Mouse (Mus musculus): ENCODE results near the gene Prkag3.
A peak's percentile ranks its signal among the peaks of the same experiment; 100 is the strongest.

The Prkag3 gene

DNA sequence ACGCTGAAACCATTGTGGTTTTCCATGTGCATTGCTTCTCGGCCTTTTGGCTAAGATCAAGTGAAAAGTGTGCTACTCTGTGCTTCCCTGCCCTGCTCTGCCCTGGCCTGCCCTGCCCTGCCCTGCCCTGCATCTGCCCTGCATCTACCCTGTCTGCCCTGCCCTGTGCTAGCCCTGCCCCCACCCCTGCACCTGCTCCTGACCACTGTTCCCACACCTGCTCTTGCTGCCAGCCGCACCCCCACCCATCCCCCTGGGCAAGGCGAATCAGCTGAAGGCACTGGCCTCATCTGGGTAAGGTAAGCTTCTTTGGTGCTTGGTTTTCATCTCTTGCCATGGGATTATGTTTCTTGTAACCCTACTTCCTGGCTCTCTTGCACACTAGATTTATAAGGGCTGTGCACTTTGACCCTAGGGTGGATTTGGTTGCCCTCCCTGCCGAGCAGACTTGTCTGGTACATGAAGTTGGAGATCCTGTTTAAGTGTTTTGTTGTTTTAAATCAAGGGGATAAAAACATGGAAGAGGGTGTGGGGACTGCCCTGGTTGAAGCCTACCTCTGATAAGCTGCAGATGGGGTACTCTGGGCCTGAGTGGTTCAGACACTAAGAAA is 5.3 kb upstream of the Prkag3 start:
- DNase-seq: peak; percentile 49 to 66

DNA sequence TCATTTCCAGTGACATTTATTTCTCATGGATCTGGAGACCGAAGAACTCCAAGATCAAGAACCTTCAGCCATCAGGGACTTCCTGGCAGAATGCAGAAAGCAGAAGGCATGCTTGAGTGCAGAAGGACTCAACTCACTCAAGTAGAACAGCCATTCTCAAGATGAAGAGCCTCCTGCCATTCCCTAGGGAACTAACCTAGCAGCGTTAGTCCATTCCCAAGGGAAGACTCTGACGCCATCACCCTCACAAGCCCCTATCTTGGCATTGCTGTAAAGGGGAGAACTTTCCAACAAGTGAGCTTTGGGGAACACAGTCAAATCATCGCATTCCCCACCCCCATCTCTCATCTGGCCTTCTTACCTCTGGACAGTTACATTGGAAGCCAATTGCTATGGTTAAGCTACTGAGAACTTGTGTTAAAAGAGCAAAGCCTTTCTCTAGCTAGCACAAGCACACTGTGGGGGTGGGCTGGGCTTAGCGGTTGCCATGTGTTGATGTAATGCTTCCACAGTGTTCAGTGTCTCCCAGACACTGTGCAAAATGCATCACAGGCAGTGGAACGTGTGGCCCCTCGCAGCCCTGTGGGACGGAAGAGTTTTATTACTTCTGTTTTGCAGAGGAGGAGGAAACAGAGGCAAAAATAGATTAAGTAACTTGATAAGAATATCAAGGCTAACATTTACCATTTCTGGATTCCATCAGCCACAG is 4.4 kb upstream of the Prkag3 start:
- no peak for DNase-seq

DNA sequence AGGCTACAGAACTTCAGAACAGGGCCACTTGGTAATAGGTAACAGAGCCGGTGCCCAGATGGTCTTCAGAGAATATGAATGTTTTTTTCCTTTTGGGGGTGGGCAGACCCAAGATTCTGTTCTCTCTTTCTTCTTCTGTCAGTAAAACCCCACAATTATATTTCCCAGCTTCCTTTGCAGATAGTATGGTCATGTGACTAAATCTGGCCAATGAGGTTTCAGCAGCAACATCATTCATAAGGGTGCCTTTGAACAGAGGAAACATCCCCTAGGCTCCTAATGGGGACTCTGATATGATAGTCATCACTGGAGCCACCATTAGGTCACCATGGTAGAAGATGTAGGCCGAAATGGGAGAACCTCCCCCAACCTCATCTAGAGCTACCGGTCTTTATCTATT is 3.8 kb upstream of the Prkag3 start:
- DNase-seq: no peak

DNA sequence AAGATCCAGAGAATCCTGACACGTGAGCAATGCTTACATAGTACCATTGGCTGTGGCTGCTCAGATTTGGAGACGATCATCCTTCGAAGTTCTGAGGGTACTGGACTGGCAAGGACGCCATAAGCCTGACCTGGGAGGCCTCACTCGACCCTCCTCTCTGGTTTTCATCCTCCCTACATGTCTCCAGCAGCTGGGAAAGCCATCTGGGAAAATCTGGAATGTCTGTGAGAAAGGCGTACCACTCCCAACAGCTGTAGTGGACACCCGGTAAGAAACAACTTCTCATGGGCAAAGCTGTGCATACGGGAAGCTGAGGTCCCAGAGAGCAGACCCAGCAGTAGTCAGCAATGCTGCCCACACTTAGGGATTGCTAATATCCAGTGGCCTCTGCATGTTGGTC is 3.1 kb upstream of the Prkag3 start:
- DNase-seq: no peak

DNA sequence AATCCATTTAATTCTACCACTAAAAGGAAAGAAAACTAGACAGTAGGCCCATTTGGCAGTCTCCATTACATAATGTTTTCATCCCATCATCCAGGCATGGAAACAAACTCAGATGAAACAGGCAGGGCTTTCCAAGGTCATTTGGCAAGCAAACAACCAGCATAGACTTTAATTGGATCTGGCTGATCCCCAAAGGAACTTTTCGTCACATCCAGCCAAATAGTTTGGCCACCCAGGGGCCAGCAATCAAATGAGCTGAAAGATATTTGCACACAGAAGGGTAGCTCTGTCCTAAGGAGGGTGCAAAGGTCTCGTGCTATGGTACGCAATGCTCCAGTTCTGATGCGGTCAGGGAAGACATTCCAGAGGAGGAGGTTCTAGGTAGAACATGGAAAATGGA is 1.7 kb upstream of the Prkag3 start:
- DNase-seq: peak; percentile 78 to 93

DNA sequence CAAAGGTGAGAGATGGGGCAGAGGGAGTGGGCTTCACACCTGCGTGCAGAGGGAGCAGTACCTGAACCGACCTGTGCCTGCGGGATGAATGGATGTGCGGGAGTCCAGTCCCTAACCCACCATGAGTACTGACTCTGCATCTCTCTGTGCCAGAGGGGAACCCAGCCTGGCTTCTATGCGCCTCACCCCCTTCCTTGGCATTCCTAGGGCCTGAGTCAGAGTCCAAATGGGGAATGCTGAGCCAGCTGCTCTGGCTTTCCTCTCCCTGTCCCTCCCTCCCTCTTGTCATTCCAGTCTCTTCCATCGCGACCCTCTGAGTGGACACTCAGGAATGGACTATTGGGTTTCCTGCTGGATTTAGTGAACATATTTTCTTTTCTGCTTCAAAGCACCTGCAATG is 280 bp upstream of the Prkag3 start:
- peak; percentile 77 to 89 for DNase-seq

DNA sequence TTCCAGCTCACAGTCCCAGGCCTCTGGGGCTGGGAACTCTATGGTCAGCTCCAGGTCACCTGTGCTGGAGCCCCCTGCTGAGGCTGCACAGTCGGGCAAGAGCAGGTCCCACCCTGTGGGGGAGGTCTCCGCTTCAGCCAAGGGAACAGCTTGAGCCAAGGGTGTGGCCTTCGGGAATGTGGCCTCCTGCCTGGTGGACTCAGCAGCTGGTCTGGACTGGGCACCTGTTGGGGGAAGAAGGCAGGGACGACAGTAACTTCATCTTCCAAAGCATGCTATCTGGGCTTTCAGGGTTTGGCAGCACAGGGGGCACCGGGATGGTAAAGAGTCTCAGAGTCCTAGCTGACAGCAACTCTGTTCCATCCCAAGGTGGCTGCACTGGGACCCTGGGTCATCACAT is 1.7 kb downstream of the Prkag3 start:
- DNase-seq: no peak

DNA sequence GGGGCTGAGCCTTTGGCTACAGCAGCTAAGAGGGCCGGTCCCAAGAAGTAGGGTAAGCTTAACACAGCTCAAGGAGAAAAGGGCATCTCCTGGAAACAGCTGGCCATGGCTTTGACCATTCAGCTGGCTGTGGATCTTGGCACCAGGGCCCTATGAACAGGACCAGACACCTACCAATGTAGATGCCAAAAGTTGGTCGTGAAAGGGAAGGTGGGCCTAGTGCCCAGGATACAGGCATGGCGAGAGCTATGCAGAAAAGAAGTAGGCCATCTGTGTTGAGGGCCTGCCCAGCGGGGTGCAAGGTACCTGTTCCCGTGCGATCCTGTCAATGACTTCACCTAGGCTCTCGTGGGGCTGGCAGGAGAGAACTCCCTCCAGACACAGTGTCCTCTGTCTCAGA is 8.2 kb downstream of the Prkag3 start:
- DNase-seq: no peak

DNA sequence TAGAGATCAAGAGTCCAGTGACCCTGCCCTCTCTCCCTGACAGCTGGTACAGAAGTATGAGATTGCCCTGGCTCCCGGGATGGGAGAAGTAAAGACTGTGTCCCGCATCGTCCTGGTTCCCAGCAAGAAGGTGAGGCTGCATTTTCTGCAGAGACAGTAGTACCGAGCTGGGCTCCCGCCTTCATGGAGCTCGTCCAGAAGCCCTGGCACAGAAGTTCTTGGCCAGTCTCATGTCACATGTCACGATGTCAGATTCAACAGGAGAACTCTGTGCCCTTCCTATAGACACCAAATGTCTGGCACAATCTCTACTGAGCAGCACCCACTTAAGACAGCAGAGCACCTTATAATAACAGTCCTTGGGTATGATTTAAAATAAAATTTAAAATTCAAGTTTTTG is 11.5 kb downstream of the Prkag3 start:
- no peak for DNase-seq

DNA sequence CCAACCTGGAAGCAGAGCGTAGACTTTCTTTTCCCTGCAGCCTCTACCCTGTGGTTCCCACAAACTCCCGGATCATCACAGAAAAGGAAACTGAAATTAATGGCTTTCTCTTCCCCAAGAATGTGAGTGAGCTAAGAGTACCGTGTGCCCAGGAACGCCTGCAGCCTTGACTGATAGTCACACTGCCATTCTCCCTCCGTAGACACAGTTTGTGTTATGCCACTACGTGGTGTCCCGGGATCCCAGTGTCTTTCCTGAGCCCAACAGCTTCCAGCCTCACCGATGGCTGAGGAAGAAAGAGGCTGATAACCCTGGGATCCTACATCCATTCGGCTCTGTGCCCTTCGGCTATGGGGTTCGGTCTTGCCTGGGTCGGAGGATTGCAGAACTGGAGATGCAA is 12.0 kb downstream of the Prkag3 start:
- DNase-seq: no peak

DNA sequence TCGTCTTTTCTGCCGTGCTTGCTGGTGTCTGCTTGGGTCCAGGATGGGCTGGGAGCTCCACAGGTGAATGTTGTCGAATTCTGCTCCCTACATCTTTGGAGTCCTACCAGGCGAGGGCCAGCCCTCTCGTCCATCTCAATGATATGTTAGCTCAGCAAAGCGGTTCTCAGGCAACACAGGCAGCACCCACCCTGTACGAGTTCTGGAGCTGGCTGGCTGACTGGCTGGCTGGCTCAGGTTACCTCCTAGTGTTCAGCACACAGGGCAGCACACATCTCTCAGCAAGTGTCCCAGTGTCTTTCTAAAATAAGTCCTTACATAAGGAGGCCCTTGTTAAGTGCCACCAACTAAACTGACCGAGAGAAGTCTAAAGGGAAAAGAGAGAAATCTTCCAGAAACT is 20.6 kb downstream of the Prkag3 start:
- no peak for DNase-seq

DNA sequence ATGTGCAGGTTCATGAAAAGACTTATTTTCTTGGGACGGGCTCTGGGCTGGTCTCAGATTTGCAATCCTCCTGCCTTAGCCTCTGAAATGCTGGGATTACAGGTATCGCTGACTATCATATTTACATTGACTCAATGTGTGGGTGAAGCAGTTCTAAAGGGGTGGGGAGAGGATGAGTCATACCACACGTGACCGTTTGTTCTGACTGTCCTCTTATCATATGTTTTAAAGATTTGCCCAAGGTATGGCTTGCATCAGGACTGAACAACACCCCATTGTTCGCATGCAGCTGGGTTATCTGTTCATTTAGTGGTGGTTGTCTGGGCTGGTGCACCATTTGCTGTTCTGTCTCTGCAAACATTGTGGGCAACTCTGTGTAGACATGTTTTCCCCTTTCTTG is 22.3 kb downstream of the Prkag3 start:
- no peak for DNase-seq

DNA sequence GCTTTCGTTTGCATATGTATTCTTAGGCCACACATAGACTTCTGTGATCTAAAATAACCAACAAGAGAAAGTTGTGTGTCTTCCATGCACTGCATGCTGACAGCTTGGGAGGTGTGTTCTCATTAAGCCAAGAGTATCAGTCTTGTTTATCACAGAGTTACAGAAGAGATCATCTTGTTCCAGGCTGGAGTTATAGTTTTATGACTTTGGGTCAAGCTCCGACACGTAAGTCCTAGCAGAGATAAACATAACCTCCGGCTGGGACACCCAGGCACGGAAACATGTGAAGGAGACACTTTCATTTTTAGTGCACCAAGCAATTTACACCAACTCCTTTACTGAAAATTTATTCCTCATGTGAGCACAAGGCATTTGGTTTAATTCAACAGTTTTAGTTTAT is 22.9 kb downstream of the Prkag3 start:
- peak in 1 of 2 experiments; percentile 41 for DNase-seq

DNA sequence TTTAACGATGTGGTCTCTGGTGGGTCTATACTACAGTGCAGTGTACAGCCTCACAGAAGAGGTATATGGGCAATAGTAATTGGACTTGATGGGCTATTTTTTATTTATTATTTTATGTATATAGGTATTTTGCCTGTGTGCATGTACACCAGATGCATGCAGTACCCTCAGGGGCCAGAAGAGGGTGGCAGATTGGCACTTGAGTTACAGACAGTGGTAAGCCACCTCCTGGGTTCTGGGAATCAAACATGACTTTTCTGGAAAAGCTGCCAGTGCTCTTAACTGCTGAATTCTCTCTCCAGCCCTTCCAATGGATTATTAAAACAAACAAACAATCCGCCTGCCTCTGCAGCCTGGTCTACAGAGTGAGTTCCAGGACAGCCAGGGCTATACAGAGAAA is 25.3 kb downstream of the Prkag3 start:
- peak; percentile 33 to 74 for DNase-seq

DNA sequence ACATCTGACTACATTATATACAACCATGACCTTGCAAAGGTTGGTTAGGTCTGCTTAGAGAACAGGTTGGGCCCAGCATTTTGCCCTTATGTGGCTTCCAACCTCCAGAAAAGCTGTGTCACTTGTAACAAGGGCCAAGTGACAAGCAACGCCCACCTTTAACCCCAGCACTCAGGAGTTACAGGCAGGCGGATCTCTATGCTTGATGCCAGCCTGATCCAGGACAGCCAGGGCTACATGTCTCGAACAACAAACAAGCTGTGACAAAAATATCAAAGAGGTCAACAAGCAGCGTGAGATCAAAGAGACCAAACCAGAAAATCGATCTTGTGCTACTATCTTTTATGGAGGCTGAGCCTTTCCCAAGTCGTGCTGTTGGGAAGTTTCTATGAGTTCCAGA is 27.4 kb downstream of the Prkag3 start:
- no peak for DNase-seq

DNA sequence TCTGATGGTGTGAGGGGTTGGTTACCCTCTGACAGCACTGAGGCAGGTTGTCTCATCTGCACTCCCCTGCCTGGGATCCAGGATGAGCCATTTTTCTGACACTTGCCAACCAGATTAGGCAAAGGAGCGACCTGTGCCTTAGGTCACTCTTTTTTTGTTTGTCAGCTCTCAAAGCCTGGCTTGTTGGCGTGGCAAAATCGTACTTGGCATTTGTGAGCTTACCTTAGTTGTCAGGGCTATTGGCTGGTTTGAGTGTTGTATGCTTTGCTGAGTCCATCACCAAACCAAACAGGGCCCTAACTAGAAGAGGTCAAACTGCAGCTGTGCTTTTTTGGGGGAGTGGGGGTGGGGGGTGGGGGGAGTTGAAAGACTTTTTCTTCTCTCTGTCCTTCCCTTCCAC is 29.7 kb downstream of the Prkag3 start:
- DNase-seq: no peak

DNA sequence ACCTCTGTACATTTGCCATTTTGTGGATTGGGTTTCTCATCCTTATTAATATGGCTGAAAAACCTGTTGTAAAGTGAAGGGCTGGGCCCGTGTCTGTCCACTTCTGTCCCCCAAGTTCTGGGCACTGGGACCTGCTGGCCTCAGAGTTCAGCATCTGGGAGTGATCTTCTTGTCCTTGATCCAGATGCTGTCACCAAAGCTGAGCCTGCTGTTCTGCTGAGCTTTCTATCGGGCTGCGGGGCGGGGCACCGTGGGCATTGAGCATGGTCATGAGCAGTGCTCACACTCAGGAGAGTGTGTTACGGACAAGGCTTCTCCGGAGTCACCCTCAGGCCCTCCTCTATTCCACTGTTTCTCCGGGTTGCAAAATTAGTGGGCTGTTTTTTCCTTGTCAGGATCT is 30.9 kb downstream of the Prkag3 start:
- no peak for DNase-seq

DNA sequence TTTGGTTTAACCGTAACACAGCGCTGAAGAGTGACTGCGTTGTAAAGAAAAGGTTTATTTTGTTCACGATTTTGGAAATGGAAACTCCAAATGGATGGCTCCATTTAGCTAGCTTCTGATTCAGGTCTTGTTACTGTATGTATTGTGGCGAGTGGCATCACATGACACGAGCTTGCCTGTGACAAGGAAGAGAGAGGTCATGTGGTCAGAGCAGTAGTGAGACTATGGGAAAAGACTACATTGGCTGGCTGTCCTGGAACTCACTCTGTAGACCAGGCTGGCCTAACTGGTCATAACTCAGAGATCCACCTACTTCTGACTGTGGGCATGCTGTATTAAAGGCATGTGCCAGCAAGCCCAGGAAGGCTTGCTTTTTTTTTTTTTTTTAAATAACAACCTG is 33.1 kb downstream of the Prkag3 start:
- no peak for DNase-seq

DNA sequence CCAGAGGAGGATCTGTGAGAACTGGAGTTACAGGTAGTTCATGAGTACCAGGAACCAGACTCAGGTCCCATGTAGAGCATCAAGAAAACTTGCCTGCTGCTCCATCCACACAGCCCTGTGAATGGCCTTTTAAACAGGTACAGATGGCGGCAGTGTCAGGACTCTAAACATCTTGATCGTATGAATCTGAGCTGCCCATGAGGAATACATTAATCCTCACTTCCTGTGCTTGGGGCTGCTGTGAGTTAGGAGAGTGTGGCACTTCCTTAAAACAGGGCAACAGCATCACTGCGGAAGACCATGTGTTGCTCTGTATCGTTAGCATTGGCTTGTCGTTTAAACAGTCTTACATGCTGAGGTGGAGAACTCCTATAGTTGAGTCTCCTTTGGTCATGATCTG is 33.6 kb downstream of the Prkag3 start:
- no peak for DNase-seq

DNA sequence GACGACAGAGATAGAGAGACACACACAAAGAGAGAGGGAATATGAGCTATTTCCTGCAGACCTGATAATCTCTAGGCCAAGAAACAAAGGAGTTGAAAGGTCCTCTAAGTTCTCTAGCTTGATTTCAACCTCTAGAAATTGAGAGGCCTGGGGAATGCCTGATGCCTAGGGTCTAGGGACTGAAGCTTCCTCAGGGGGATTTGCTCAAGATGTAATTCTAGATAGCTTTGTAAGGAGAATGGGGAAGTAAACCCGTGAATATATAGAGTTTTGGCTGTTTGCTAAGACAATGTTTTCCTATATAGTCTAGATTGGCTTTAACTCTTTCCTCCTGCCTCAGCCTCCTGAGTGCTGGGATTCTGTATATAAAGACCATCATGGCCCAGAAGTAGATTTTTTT is 34.1 kb downstream of the Prkag3 start:
- no peak for DNase-seq

DNA sequence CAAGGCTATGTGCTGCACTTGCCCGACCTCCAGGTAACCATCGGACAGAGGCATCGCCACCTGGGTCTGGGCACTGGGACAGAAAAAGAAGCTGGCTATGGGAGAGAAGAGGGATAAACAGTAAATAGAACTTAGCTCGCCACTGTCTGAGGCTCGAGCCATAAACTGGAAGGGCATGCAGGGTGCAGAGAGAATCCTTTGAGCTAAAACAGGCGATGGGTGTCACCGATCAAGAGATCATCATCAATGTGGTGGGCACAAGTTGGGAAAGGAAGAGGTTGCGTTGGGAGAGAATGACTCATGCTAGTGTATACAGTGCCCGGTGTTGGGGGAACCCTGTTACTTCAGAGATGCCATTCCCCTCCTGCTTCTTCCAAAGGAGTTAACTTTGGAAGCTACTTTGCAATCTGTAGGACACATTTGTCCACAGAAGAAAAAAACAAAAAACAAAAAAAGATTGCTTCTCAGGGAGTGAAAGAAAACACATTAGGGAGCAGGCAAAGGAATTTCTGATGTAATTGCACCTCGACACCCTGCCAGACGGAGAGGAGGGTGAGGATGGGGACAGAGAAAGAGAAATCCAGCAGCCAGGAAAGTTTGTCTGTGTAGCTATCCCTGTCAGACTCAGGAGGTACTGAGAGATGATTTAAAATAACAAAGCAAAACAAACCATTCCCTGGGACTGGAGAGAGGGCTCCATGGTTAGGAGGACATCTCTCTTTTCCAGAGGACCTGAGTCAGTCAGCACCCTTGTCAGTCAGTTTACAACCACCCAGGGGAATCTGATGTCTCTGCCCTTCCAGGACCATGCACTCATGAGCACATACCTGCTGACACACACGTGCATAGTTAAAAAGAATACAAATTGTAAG is 34.9 kb downstream of the Prkag3 start:
- DNase-seq: no peak

DNA sequence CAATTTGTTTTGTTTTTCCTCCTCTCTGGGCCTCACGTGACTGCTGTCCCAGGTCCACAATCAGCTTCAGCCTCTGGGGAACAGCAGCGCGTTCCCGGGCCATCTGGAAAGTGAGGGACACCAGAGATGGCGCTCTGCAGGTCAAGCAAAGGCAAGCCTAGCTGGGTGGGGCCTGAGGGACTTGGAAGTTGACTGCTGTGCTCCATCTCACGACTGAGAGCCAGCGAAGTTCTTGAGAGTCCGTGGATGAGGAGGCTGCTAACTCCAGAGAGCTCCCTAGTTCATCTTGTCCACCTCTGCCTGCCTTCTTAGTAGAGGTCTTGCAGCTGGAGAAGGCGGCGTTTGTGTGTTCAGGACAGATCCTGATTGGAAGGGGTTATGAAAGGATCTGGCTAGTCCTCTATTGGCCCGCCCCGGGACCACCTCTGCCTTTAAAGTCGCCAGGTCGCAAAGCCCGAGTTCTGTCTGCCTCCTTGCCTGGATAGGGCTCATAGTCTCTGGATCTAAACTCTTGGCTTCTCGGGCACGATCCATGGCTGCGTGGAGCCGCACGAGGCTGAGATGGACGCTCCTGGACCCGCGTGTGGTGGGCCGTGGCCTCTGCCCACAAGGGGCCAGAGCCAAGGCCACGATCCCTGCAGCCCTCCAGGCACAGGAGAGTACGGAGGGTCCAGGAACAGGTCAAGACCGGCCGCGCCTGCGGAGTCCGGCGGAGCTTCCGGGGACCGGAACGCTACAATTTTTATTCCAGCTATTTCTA is 35.7 kb downstream of the Prkag3 start, which contains the start of gene Cyp27a1:
TSS of gene Cyp27a1 (plus strand) at position 476 of the 760 bp plus-strand sequence.
- peak; percentile 84 to 85 for DNase-seq

DNA sequence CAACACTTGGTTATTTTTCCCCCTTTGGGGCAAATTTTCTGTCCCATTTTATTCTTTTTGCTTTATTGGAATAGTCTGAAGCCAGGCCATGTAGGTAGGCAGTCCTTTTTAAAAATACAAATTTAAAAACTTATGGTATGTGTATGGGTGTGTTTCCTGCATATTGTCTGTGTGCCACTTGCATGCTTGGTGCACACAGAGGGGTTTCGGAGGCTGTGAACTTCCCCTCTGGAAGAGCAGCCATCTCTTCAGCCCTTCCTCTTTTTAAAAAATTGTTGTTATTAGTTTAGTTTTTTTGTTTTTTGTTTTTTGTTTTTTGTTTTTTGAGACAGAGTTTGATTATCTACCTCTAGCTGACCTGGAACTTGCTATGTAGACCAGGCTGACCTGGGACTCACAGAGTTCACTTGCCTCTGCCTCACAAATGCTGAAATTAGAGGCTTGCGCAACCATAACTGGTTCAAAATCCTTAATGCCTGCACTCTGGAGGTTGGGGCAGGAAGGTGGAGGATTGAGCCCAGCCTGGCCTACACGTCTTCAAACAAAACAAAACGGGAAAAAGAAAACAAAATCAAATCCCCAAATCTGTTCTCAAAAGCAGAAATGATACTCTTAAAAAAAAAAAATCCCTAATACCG is 36.4 kb downstream of the Prkag3 start:
- DNase-seq: peak in 1 of 2 experiments; percentile 64

Data from kidney, postnatal 36 days (tissue).